Mouse (Mus musculus): Measurements from ENCODE around the gene Rap1gap2. TPM values are rescaled to one million over a fixed set of nuclear protein-coding genes. Genes with fewer than 3 reads are reported as not detected.
A peak's percentile ranks its signal among the peaks of the same experiment; 100 is the strongest.

Rap1gap2 gene
- total RNA-seq, 2 experiments from 2014 or later, result 122 TPM

- DNase-seq (ENCODE audit: low spot score in 2 of 2), result peak; percentile 60 to 87
These were observed 94.6 kb downstream of the Rap1gap2 start for GRCm38 (mm10) chr11:74516112-74516511.

GRCm38 (mm10) chr11:74515046-74515445 is 95.7 kb downstream of the Rap1gap2 start:
- no peak for DNase-seq (ENCODE audit: low spot score in 2 of 2)

- DNase-seq (ENCODE audit: low spot score in 2 of 2), result no peak
These were observed 98.1 kb downstream of the Rap1gap2 start for GRCm38 (mm10) chr11:74512595-74512994.

GRCm38 (mm10) chr11:74506275-74506674 is 104.4 kb downstream of the Rap1gap2 start:
- no peak for DNase-seq (ENCODE audit: low spot score in 2 of 2)

DNA sequence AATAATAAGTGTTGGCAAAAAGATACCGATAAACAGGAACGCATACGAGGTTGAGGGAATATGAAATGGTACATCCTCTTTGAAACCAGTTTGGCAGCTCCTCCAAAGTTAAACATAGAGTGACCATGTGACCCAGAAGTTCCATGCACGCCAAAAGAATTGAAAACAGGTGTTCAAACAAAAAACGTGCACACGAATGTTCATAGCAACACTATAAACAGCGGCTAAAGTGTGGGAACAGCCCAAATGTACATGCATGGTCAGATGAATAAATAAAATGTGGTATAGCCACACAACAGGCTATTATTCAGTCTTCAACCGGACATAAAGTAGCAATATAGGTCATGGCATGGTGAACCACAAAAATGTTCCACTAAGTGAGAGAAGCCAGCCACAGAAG is 108.2 kb downstream of the Rap1gap2 start:
- DNase-seq (ENCODE audit: low spot score in 2 of 2), result no peak

- no peak for DNase-seq (ENCODE audit: low spot score in 2 of 2)
These were observed 108.7 kb downstream of the Rap1gap2 start for GRCm38 (mm10) chr11:74501989-74502388.

DNA sequence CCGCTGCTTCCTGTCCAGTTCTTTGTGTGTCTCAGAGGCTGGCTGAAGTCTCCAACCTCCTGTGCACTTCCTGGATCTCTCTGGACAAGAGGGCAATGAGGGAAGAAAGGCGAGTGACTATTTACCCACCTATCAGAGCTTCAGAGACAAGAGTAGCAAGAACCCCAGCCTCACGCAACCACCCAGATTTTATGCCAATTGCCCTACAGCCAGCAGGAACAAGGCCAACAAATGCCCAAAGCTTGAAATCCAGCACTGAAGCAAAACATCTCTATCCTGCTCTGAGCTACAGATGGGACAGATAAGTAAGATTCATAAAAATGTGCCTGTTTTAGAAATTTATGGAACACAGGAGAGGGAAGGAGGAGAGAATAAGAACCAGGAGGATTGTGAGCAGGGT is 109.7 kb downstream of the Rap1gap2 start:
- DNase-seq (ENCODE audit: low spot score in 2 of 2), result no peak

DNA sequence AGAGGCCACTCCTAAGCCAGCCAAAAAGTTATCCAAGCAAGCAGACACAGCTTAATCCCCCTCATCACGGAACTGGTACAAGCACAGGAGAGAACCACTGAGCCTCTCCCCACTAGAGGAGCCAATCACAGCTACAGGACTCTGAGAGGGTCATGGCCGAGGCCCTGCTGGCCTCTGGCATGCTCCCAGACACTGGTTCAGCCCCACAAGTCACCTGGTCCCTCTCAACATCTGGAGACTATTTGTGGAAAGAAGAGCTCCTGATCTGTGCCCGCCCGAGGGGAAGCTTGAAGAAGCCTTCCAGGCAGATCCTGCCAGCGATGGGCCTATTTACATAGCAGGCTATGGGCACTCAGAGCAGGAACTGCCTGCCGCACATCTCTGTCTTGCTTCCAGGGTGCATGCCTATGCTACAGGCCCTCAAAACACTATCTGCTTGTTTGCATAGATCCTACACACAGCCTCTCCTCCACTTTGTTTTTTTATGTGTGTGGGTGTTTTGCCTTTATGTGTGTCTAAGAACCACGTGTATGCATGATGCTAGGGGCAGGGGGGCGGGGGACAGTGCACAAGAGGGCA is 111.1 kb downstream of the Rap1gap2 start:
- DNase-seq (ENCODE audit: low spot score in 2 of 2), result no peak

GRCm38 (mm10) chr11:74499058-74499457 is 111.7 kb downstream of the Rap1gap2 start:
- DNase-seq (ENCODE audit: low spot score in 2 of 2), result no peak

- DNase-seq (ENCODE audit: low spot score in 2 of 2), result no peak
These were observed 114.1 kb downstream of the Rap1gap2 start for GRCm38 (mm10) chr11:74496581-74496980.

GRCm38 (mm10) chr11:74493936-74494335 is 116.8 kb downstream of the Rap1gap2 start:
- no peak for DNase-seq (ENCODE audit: low spot score in 2 of 2)

DNA sequence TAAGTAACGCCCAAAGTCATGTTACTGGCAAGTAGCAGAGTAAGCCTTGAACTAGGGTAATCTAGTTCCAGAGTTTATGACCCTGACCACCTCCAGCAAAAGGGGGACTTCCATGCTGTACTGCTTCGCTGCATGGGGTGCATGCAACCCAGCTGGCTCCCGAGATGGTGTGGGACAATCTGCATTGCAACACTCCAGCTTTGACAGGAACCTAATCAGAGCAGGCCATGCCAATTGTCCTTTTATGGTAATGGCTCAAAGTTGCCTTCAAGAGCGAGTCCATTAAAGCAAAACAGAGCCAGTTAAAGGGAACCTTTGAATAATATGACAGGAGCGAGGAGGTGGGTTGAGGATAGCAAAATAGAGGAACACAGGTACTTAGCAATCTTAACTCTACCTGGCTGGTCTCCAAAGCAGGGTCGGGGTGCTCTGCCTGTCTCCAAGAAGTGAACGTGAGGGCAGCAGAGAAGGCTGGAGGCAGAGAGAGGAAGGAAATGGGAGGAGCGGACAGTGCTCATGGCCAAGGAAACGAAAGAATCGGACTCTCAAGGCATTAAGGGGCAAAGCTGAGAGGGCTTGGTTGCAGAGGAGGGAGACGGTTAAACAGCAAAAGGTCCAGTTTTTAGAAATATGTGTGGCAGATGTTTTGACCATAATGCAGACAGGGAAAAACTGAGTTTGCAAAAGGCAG is 117.4 kb downstream of the Rap1gap2 start:
- no peak for DNase-seq (ENCODE audit: low spot score in 2 of 2)

DNA sequence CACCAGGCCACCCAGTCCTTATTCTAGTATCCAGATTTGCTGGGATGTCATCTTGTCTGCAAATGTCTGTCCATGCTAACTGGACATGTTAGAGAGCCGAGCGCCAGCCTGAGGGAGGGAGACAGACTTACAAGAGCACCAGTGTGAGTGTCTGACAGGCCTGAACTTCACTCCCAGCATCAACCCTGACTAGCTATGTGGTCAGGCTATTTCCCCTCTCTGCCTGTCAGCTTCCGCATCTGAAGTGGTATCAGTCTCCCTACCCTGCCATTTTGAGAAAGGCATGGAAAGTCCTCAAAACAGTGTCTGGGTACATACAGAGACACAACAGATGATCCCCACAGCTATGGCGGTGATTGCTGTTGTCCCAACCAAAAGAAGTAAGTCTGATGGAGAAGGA is 119.6 kb downstream of the Rap1gap2 start:
- no peak for DNase-seq (ENCODE audit: low spot score in 2 of 2)

DNA sequence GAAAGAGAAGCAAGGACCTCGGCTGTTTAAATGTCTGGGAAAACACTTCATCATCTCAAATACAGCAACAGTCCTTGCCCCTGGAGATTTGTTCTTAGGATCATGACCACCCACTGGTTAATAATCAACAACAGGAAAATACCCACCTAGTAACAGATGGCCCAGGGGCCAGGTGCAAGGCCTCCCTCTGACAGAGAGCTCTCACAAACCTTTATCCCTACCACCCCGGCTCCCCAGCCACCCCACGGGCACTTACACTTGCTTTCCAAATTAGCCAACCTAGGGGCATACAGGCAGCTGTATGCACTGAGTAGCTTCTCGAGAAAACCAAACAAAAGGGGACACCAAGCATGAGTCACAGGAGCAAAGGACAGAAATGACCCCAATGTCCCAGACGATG is 121.5 kb downstream of the Rap1gap2 start:
- no peak for DNase-seq (ENCODE audit: low spot score in 2 of 2)

- DNase-seq (ENCODE audit: low spot score in 2 of 2), result no peak
These were observed 122.8 kb downstream of the Rap1gap2 start for GRCm38 (mm10) chr11:74487952-74488351.

GRCm38 (mm10) chr11:74485435-74486217 is 125.1 kb downstream of the Rap1gap2 start:
- DNase-seq (ENCODE audit: low spot score in 2 of 2), result peak in 1 of 2 experiments; percentile 52

DNA sequence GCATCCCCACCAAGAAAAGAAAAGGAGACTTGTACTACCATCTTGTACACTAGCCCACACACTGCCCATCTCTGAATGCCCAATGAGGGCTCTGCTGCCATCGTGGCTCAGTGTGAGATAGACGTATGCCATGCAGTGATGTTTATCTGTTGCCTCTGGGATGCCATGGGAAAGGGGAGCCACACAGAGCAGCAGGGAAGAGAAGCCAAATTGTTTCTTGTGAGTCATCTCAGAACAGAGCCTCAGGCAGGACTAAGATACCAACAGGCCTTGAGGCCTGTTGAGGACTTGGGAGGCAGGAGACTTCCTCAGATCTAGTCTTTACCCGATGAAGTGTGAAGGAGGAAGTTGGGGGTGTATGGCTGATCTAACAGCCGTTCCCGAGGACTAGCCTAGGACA is 126.8 kb downstream of the Rap1gap2 start:
- no peak for DNase-seq (ENCODE audit: low spot score in 2 of 2)

GRCm38 (mm10) chr11:74483153-74483817 is 127.4 kb downstream of the Rap1gap2 start:
- no peak for DNase-seq (ENCODE audit: low spot score in 2 of 2)

DNA sequence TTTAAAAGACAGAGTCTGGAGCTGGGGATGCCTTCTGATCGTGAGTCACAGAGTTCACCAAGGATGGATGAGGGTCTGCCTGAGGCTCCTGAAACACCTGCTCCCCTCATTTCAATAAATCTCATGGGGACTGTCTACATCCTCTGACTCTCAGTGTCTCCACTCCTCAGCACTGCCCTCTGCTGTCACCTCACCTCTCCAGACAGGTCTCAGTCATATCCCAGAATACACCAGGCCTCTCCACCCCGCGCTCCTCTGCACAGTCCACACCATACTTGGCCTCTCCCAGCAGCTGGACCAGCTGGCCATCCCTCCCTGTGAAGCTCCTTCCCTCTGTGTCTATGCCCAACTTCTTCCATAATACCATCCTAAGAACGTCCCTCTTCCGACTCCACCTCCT is 128.9 kb downstream of the Rap1gap2 start:
- no peak for DNase-seq (ENCODE audit: low spot score in 2 of 2)

DNA sequence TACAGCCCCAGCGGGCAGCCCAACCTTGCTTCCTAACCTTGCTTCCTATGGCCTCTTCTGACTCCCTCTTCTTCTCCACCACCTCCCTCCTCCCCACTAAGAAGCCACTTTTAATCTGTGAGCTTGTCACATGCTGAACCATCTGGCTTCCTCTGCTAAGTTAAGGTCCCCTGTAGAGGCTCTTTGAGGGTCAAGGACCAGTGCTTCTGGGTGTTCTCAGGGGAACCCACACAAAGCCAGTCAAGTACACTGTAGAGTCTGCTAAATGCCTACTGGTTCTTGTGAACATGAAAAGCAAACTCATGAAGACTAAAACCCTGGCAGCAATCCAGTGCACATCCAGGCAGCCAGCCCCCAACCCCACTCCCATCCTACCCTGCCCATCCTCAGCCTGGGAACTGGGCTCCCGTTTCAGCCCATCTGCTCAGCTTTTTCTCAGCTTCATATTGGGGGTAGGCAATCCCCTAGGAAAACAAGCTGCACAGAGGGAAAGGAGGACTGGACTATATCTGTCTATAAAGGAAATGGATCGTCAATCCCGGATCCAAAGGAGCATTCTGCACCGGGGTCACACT is 130.9 kb downstream of the Rap1gap2 start:
- DNase-seq (ENCODE audit: low spot score in 2 of 2), result peak; percentile 54 to 79

DNA sequence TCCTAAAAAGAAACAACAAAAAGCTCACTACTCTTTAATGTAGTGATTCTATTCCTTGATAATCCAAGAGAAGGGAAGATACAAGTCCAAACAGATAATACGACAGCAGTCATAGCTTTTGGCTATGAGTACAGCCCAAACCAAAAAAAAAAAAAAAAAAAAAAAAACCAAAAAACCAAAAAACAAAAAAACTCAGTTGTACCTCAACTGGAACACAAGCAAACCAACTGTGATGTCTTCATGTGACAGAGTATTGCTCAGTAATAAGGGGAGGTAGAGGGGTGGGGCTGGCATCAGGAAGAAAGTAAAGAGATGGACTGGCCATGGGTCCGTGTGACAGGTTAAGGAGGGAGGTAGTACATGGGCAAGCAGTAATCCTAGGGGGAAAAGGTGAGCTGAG is 131.8 kb downstream of the Rap1gap2 start:
- DNase-seq (ENCODE audit: low spot score in 2 of 2), result no peak
